Mouse (Mus musculus): Measurements from ENCODE around the gene D430019H16Rik. TPM values are rescaled to one million over a fixed set of nuclear protein-coding genes. Genes with fewer than 3 reads are reported as not detected.

Gene D430019H16Rik
- polyA plus RNA-seq (2014; fragmentation: Illumina TruSeq; extraction: RNeasy Lipid Tissue Mini Kit (QIAGEN cat#74804); ENCODE audit: low replicate concordance), result 0.48 TPM

GRCm38 (mm10) chr12:105453670-105454257 is at the start of gene D430019H16Rik:
Gene D430019H16Rik, plus strand, starts transcription at chr12:105453856.

Other genes with a start within 250 kb of the D430019H16Rik start
- gene Tcl1, start 231.1 kb upstream of the D430019H16Rik start, polyA plus RNA-seq (2014; fragmentation: Illumina TruSeq; extraction: RNeasy Lipid Tissue Mini Kit (QIAGEN cat#74804); ENCODE audit: low replicate concordance), result not detected
- not detected for gene Tunar, start 120.0 kb upstream of the D430019H16Rik start, polyA plus RNA-seq (2014; fragmentation: Illumina TruSeq; extraction: RNeasy Lipid Tissue Mini Kit (QIAGEN cat#74804); ENCODE audit: low replicate concordance)
- 1.7 TPM for gene Bdkrb2, start 109.4 kb downstream of the D430019H16Rik start, polyA plus RNA-seq (2014; fragmentation: Illumina TruSeq; extraction: RNeasy Lipid Tissue Mini Kit (QIAGEN cat#74804); ENCODE audit: low replicate concordance)
- not detected for gene Bdkrb1, start 149.2 kb downstream of the D430019H16Rik start, polyA plus RNA-seq (2014; fragmentation: Illumina TruSeq; extraction: RNeasy Lipid Tissue Mini Kit (QIAGEN cat#74804); ENCODE audit: low replicate concordance)
- gene Gskip, start 231.0 kb downstream of the D430019H16Rik start, polyA plus RNA-seq (2014; fragmentation: Illumina TruSeq; extraction: RNeasy Lipid Tissue Mini Kit (QIAGEN cat#74804); ENCODE audit: low replicate concordance), result 52.7 TPM
- 9.9 TPM for gene Atg2b, start 231.4 kb downstream of the D430019H16Rik start, polyA plus RNA-seq (2014; fragmentation: Illumina TruSeq; extraction: RNeasy Lipid Tissue Mini Kit (QIAGEN cat#74804); ENCODE audit: low replicate concordance)